Mouse (Mus musculus) kidney, adult 2 months (tissue): ENCODE measurements at regions not wholly inside any gene's neighbourhood (a gene's known extent, or its start where the extent isn't known, plus 50 kb on each side); places are given as distances from the start of the nearest gene placed in this dataset.

Source experiments
- DNase-seq: peaks from one replicate; pipeline ENCODE4 v3.0.0; 2021
- H3K27ac ChIP-seq: fragments of 200-500 bp; 2 replicates; pipeline ENCODE4 v1.5.1; 2012; ENCODE audit warnings: low read depth, low read length, control low read depth, inconsistent platforms; ENCODE audit not compliant: insufficient read depth
- H3K27me3 ChIP-seq: fragments of 200-500 bp; replicated peaks from 2 replicates; pipeline ENCODE4 v1.6.1; 2012; ENCODE audit warnings: mild to moderate bottlenecking, moderate library complexity, low read length, inconsistent platforms; ENCODE audit not compliant: control insufficient read depth, insufficient read depth
- H3K36me3 ChIP-seq: fragments of 200-500 bp; 2 replicates; pipeline ENCODE4 v1.6.1; 2012; ENCODE audit warnings: mild to moderate bottlenecking, moderate library complexity, low read length, inconsistent platforms; ENCODE audit not compliant: control insufficient read depth, insufficient read depth
- H3K4me1 ChIP-seq: fragments of 200-500 bp; 2 replicates; pipeline ENCODE4 v1.6.1; 2011; ENCODE audit warnings: low read length; ENCODE audit not compliant: control insufficient read depth, insufficient read depth
- H3K4me3 ChIP-seq: fragments of 200-500 bp; 2 replicates; pipeline ENCODE4 v1.5.1; 2011; ENCODE audit warnings: mild to moderate bottlenecking, low read depth, low read length, control low read depth; ENCODE audit not compliant: insufficient read depth
- CTCF ChIP-seq: fragments of 200-500 bp; conservative IDR thresholded peaks from 2 replicates; pipeline ENCODE4 v1.5.1; 2011; ENCODE audit warnings: low read depth, mild to moderate bottlenecking, control low read depth, low read length, moderate library complexity, mixed read lengths; ENCODE audit not compliant: insufficient read depth, insufficient read length
- POLR2A ChIP-seq: fragments of 200-500 bp; IDR thresholded peaks from one replicate; pipeline ENCODE4 v1.6.1; 2011; ENCODE audit warnings: low read depth, low read length, control low read depth
- WGBS: fragments of 180-500 bp; shearing (Covaris S2); methylation state at CpG from one replicate; pipeline ENCODE4 v1.1.7; 2018; 5-methylcytosine and 5-hydroxymethylcytosine counted together

GRCm38 (mm10) chr14:123081016-123081714, 97.3 kb upstream of the Tmtc4 start:
- no peaks in the 10 kb centered on the region for H3K36me3 ChIP-seq
- no peaks in the 10 kb centered on the region for H3K27me3 ChIP-seq
- H3K27ac ChIP-seq, result no peak overlapping the region
- WGBS, result 35% methylated on average over 4 of the region's 4 CpGs
- DNase-seq, result no peak
- H3K4me3 ChIP-seq, result no peak overlapping the region
- TF ChIP-seq CTCF (no peak), POLR2A (no peak)
- no peaks in the 10 kb centered on the region for H3K4me1 ChIP-seq

GRCm38 (mm10) chr14:123079733-123080132, 95.9 kb upstream of the Tmtc4 start:
- H3K27me3 ChIP-seq, result no peaks in the 10 kb centered on the region
- H3K27ac ChIP-seq, result no peak overlapping the region
- WGBS, result 78% methylated on average over 2 of the region's 2 CpGs
- H3K4me1 ChIP-seq, result no peaks in the 10 kb centered on the region
- TF ChIP-seq POLR2A (no peak), CTCF (no peak)
- H3K36me3 ChIP-seq, result no peaks in the 10 kb centered on the region
- no peak overlapping the region for H3K4me3 ChIP-seq
- DNase-seq, result no peak

GRCm38 (mm10) chr14:123078804-123079203, 95.0 kb upstream of the Tmtc4 start:
- H3K36me3 ChIP-seq, result no peaks in the 10 kb centered on the region
- H3K4me3 ChIP-seq, result no peak overlapping the region
- no peak for DNase-seq
- H3K27ac ChIP-seq, result no peak overlapping the region
- no peaks in the 10 kb centered on the region for H3K4me1 ChIP-seq
- H3K27me3 ChIP-seq, result no peaks in the 10 kb centered on the region
- WGBS, result 24% methylated on average over 3 of the region's 3 CpGs
- TF ChIP-seq CTCF (no peak), POLR2A (no peak)

- no peaks in the 10 kb centered on the region for H3K36me3 ChIP-seq
- H3K4me1 ChIP-seq, result no peaks in the 10 kb centered on the region
- no peak for DNase-seq
- H3K4me3 ChIP-seq, result no peak overlapping the region
- no peak for TF ChIP-seq CTCF
- no peak for TF ChIP-seq POLR2A
- no peaks in the 10 kb centered on the region for H3K27me3 ChIP-seq
- no peak overlapping the region for H3K27ac ChIP-seq
- 85% methylated on average over 4 of the region's 4 CpGs for WGBS
Observed at GRCm38 (mm10) chr14:123066344-123066743, 82.5 kb upstream of the Tmtc4 start.

- H3K27me3 ChIP-seq, result no peaks in the 10 kb centered on the region
- WGBS, result 57% methylated on average over 8 of the region's 8 CpGs
- H3K27ac ChIP-seq, result no peak overlapping the region
- H3K4me1 ChIP-seq, result no peaks in the 10 kb centered on the region
- no peak for DNase-seq
- TF ChIP-seq POLR2A (no peak), CTCF (no peak)
- no peak overlapping the region for H3K4me3 ChIP-seq
- no peaks in the 10 kb centered on the region for H3K36me3 ChIP-seq
Observed at GRCm38 (mm10) chr14:123065566-123065965, 81.7 kb upstream of the Tmtc4 start.

GRCm38 (mm10) chr14:123065136-123065535, 81.3 kb upstream of the Tmtc4 start:
- Histone ChIP-seq H3K4me1 (no peaks in the 10 kb centered on the region), H3K27me3 (no peaks in the 10 kb centered on the region), H3K27ac (no peak overlapping the region), H3K4me3 (no peak overlapping the region), H3K36me3 (no peaks in the 10 kb centered on the region)
- 41% methylated on average over 6 of the region's 6 CpGs for WGBS
- no peak for DNase-seq
- no peak for TF ChIP-seq POLR2A
- TF ChIP-seq CTCF, result no peak

GRCm38 (mm10) chr14:123062908-123063307, 79.1 kb upstream of the Tmtc4 start:
- no peak for DNase-seq
- H3K4me1 ChIP-seq, result no peaks in the 10 kb centered on the region
- 60% methylated on average over 1 of the region's 1 CpGs for WGBS
- no peak overlapping the region for H3K4me3 ChIP-seq
- no peak for TF ChIP-seq CTCF
- TF ChIP-seq POLR2A, result no peak
- H3K36me3 ChIP-seq, result no peaks in the 10 kb centered on the region
- no peak overlapping the region for H3K27ac ChIP-seq
- no peaks in the 10 kb centered on the region for H3K27me3 ChIP-seq

- H3K36me3 ChIP-seq, result no peaks in the 10 kb centered on the region
Observed at GRCm38 (mm10) chr14:123056976-123057375, 73.1 kb upstream of the Tmtc4 start.

More at GRCm38 (mm10) chr14:123056976-123057375, 73.1 kb upstream of the Tmtc4 start:
- Histone ChIP-seq H3K27ac (no peak overlapping the region), H3K4me1 (no peaks in the 10 kb centered on the region), H3K27me3 (no peaks in the 10 kb centered on the region), H3K4me3 (no peak overlapping the region)
- DNase-seq, result no peak
- 54% methylated on average over 4 of the region's 4 CpGs for WGBS
- TF ChIP-seq POLR2A (no peak), CTCF (no peak)
